Mouse (Mus musculus): ENCODE results near the gene Fam243. TPM values are rescaled to one million over a fixed set of nuclear protein-coding genes. Genes with fewer than 3 reads are reported as not detected.

Fam243 gene
- polyA plus RNA-seq, 1 experiment from 2014 or later = not detected

- Histone ChIP-seq H3K9me3 (replicated peaks; ENCODE audit: control insufficient read depth, low read length) (no peaks in the 10 kb centered on the region), H3K4me1 (ENCODE audit: control insufficient read depth, insufficient read depth, low read length) (peaks cover 14% of the 10 kb centered on the region), H3K9ac (ENCODE audit: low read depth, low read length) (no peak overlapping the region), H3K4me3 (ENCODE audit: low read depth, low read length) (no peak overlapping the region), H3K36me3 (ENCODE audit: control insufficient read depth, insufficient read depth, low read length) (no peaks in the 10 kb centered on the region), H3K27ac (ENCODE audit: low read depth, low read length) (no peak overlapping the region), H3K27me3 (ENCODE audit: control insufficient read depth, insufficient read depth, low read length) (no peaks in the 10 kb centered on the region), H3K4me2 (no peak overlapping the region)
- WGBS (ENCODE audit: insufficient replicate concordance) = 56% methylated on average over 9 of the region's 9 CpGs
- no peak for ATAC-seq (replicated peaks; ENCODE audit: insufficient number of reproducible peaks, low FRiP score, low TSS enrichment)
Observed at GRCm38 (mm10) chr16:92334600-92334999, 13.4 kb upstream of the Fam243 start.

GRCm38 (mm10) chr16:92330966-92331365 lies 9.7 kb upstream of the Fam243 start:
- no peaks in the 10 kb centered on the region for H3K36me3 ChIP-seq (ENCODE audit: control insufficient read depth, insufficient read depth, low read length)
- H3K27ac ChIP-seq (ENCODE audit: low read depth, low read length) = peak overlapping the region; percentile 65
- whole genome bisulfite sequencing (ENCODE audit: insufficient replicate concordance) = 32% methylated on average over 5 of the region's 5 CpGs
- H3K27me3 ChIP-seq (ENCODE audit: control insufficient read depth, insufficient read depth, low read length) = no peaks in the 10 kb centered on the region
- H3K4me2 ChIP-seq = no peak overlapping the region
- no peak for ATAC-seq (replicated peaks; ENCODE audit: insufficient number of reproducible peaks, low FRiP score, low TSS enrichment)
- H3K4me1 ChIP-seq (ENCODE audit: control insufficient read depth, insufficient read depth, low read length) = 0 out of 2 replicates have a peak, but pooled peaks cover 10% of the 10 kb centered on the region
- no peaks in the 10 kb centered on the region for H3K9me3 ChIP-seq (replicated peaks; ENCODE audit: control insufficient read depth, low read length)
- H3K9ac ChIP-seq (ENCODE audit: low read depth, low read length) = no peak overlapping the region
- no peak overlapping the region for H3K4me3 ChIP-seq (ENCODE audit: low read depth, low read length)

- H3K27ac ChIP-seq (ENCODE audit: low read depth, low read length) = no peak overlapping the region
- H3K27me3 ChIP-seq (ENCODE audit: control insufficient read depth, insufficient read depth, low read length) = no peaks in the 10 kb centered on the region
- no peak overlapping the region for H3K4me2 ChIP-seq
- H3K4me3 ChIP-seq (ENCODE audit: low read depth, low read length) = no peak overlapping the region
- no peak for ATAC-seq (replicated peaks; ENCODE audit: insufficient number of reproducible peaks, low FRiP score, low TSS enrichment)
- no peak overlapping the region for H3K9ac ChIP-seq (ENCODE audit: low read depth, low read length)
- no peaks in the 10 kb centered on the region for H3K36me3 ChIP-seq (ENCODE audit: control insufficient read depth, insufficient read depth, low read length)
- 0 out of 2 replicates have a peak, but pooled peaks cover 8% of the 10 kb centered on the region for H3K4me1 ChIP-seq (ENCODE audit: control insufficient read depth, insufficient read depth, low read length)
- H3K9me3 ChIP-seq (replicated peaks; ENCODE audit: control insufficient read depth, low read length) = no peaks in the 10 kb centered on the region
- WGBS (ENCODE audit: insufficient replicate concordance) = 84% methylated on average over 10 of the region's 10 CpGs
Observed at GRCm38 (mm10) chr16:92327911-92328310, 6.7 kb upstream of the Fam243 start.

- Histone ChIP-seq H3K27me3 (ENCODE audit: control insufficient read depth, insufficient read depth, low read length) (no peaks in the 10 kb centered on the region), H3K27ac (ENCODE audit: low read depth, low read length) (no peak overlapping the region), H3K9ac (ENCODE audit: low read depth, low read length) (no peak overlapping the region), H3K9me3 (replicated peaks; ENCODE audit: control insufficient read depth, low read length) (no peaks in the 10 kb centered on the region), H3K36me3 (ENCODE audit: control insufficient read depth, insufficient read depth, low read length) (no peaks in the 10 kb centered on the region), H3K4me3 (ENCODE audit: low read depth, low read length) (no peak overlapping the region), H3K4me2 (no peak overlapping the region), H3K4me1 (ENCODE audit: control insufficient read depth, insufficient read depth, low read length) (no peaks in the 10 kb centered on the region)
- ATAC-seq (replicated peaks; ENCODE audit: insufficient number of reproducible peaks, low FRiP score, low TSS enrichment) = no peak
- 50% methylated on average over 1 of the region's 1 CpGs for WGBS (ENCODE audit: insufficient replicate concordance)
Observed at GRCm38 (mm10) chr16:92325062-92325406, 3.8 kb upstream of the Fam243 start.

- no peaks in the 10 kb centered on the region for H3K4me1 ChIP-seq (ENCODE audit: control insufficient read depth, insufficient read depth, low read length)
- H3K27ac ChIP-seq (ENCODE audit: low read depth, low read length) = no peak overlapping the region
- H3K4me2 ChIP-seq = no peak overlapping the region
- H3K9ac ChIP-seq (ENCODE audit: low read depth, low read length) = no peak overlapping the region
- H3K36me3 ChIP-seq (ENCODE audit: control insufficient read depth, insufficient read depth, low read length) = no peaks in the 10 kb centered on the region
- 53% methylated on average over 7 of the region's 7 CpGs for WGBS (ENCODE audit: insufficient replicate concordance)
- no peak overlapping the region for H3K4me3 ChIP-seq (ENCODE audit: low read depth, low read length)
- no peaks in the 10 kb centered on the region for H3K27me3 ChIP-seq (ENCODE audit: control insufficient read depth, insufficient read depth, low read length)
- H3K9me3 ChIP-seq (replicated peaks; ENCODE audit: control insufficient read depth, low read length) = no peaks in the 10 kb centered on the region
- no peak for ATAC-seq (replicated peaks; ENCODE audit: insufficient number of reproducible peaks, low FRiP score, low TSS enrichment)
Observed at GRCm38 (mm10) chr16:92324309-92325061, 3.2 kb upstream of the Fam243 start.

GRCm38 (mm10) chr16:92320361-92320760 lies 880 bp downstream of the Fam243 start:
- Histone ChIP-seq H3K27me3 (ENCODE audit: control insufficient read depth, insufficient read depth, low read length) (no peaks in the 10 kb centered on the region), H3K4me3 (ENCODE audit: low read depth, low read length) (no peak overlapping the region), H3K27ac (ENCODE audit: low read depth, low read length) (no peak overlapping the region), H3K36me3 (ENCODE audit: control insufficient read depth, insufficient read depth, low read length) (no peaks in the 10 kb centered on the region), H3K9me3 (replicated peaks; ENCODE audit: control insufficient read depth, low read length) (no peaks in the 10 kb centered on the region; the same call in 1 of the 2 replicates), H3K4me1 (ENCODE audit: control insufficient read depth, insufficient read depth, low read length) (no peaks in the 10 kb centered on the region), H3K4me2 (no peak overlapping the region), H3K9ac (ENCODE audit: low read depth, low read length) (no peak overlapping the region)
- no peak for ATAC-seq (replicated peaks; ENCODE audit: insufficient number of reproducible peaks, low FRiP score, low TSS enrichment)
- WGBS (ENCODE audit: insufficient replicate concordance) = 72% methylated on average over 3 of the region's 3 CpGs

- H3K27ac ChIP-seq (ENCODE audit: low read depth, low read length) = no peak overlapping the region
- 56% methylated on average over 20 of the region's 20 CpGs for WGBS (ENCODE audit: insufficient replicate concordance)
- H3K4me2 ChIP-seq = no peak overlapping the region
Observed at GRCm38 (mm10) chr16:92319353-92320109, 1.7 kb downstream of the Fam243 start.

GRCm38 (mm10) chr16:92316049-92316738 lies 5.0 kb downstream of the Fam243 start:
- Histone ChIP-seq H3K4me1 (ENCODE audit: control insufficient read depth, insufficient read depth, low read length) (peaks cover 3% of the 10 kb centered on the region; the same call in 1 of the 2 replicates), H3K9me3 (replicated peaks; ENCODE audit: control insufficient read depth, low read length) (no peaks in the 10 kb centered on the region; the same call in 1 of the 2 replicates), H3K36me3 (ENCODE audit: control insufficient read depth, insufficient read depth, low read length) (no peaks in the 10 kb centered on the region), H3K27me3 (ENCODE audit: control insufficient read depth, insufficient read depth, low read length) (no peaks in the 10 kb centered on the region), H3K4me2 (no peak overlapping the region), H3K27ac (ENCODE audit: low read depth, low read length) (no peak overlapping the region), H3K9ac (ENCODE audit: low read depth, low read length) (no peak overlapping the region), H3K4me3 (ENCODE audit: low read depth, low read length) (no peak overlapping the region)
- ATAC-seq (replicated peaks; ENCODE audit: insufficient number of reproducible peaks, low FRiP score, low TSS enrichment) = no peak
- WGBS (ENCODE audit: insufficient replicate concordance) = 58% methylated on average over 7 of the region's 7 CpGs

More at GRCm38 (mm10) chr16:92319353-92320109, 1.7 kb downstream of the Fam243 start:
- Histone ChIP-seq H3K36me3 (ENCODE audit: control insufficient read depth, insufficient read depth, low read length) (no peaks in the 10 kb centered on the region), H3K27me3 (ENCODE audit: control insufficient read depth, insufficient read depth, low read length) (no peaks in the 10 kb centered on the region), H3K4me3 (ENCODE audit: low read depth, low read length) (no peak overlapping the region), H3K9ac (ENCODE audit: low read depth, low read length) (no peak overlapping the region), H3K4me1 (ENCODE audit: control insufficient read depth, insufficient read depth, low read length) (peaks cover under 1% of the 10 kb centered on the region; the same call in 1 of the 2 replicates), H3K9me3 (replicated peaks; ENCODE audit: control insufficient read depth, low read length) (no peaks in the 10 kb centered on the region; the same call in 1 of the 2 replicates)
- ATAC-seq (replicated peaks; ENCODE audit: insufficient number of reproducible peaks, low FRiP score, low TSS enrichment) = no peak

All from heart, embryonic 11.5 days (tissue).